Mouse (Mus musculus) MEL (cell line): Measurements from ENCODE around the gene Mob3b. TPM values are rescaled to one million over a fixed set of nuclear protein-coding genes. Genes with fewer than 3 reads are reported as not detected.
A peak's percentile ranks its signal among the peaks of the same experiment; 100 is the strongest.

Experiments
- DNase-seq: peaks from one replicate; pipeline ENCODE4 v3.0.0; 2011; ENCODE audit warnings: low read depth, low spot score
- H3K27ac ChIP-seq: 2 replicates; pipeline ENCODE4 v1.5.1; 2012; ENCODE audit warnings: low read depth, mild to moderate bottlenecking, control low read depth, low read length, moderate library complexity; ENCODE audit not compliant: control insufficient read depth
- H3K27me3 ChIP-seq, 2 experiments: fragments of 150-350 bp in 1 of 2; sonication (generic) in 1 of 2; 2 replicates each; pipeline ENCODE4 v1.6.1; 2012; ENCODE audit warnings: low read length in 2 of 2, mild to moderate bottlenecking in 2 of 2, improper control_type of control experiment in 1 of 2, moderate library complexity in 1 of 2; ENCODE audit not compliant: insufficient read depth in 2 of 2, control insufficient read depth in 1 of 2
- H3K36me3 ChIP-seq, 2 experiments: 2 replicates each; pipeline ENCODE4 v1.6.1; 2012 to 2014; ENCODE audit warnings: low read length in 2 of 2, improper control_type of control experiment in 1 of 2, inconsistent platforms in 1 of 2, mild to moderate bottlenecking in 1 of 2; ENCODE audit not compliant: insufficient read depth in 2 of 2, control insufficient read depth in 1 of 2
- H3K4me1 ChIP-seq, 2 experiments: fragments of 150-350 bp in 1 of 2; sonication (generic) in 1 of 2; 2 replicates each; pipeline ENCODE4 v1.6.1; 2012; ENCODE audit warnings: low read length in 2 of 2, improper control_type of control experiment in 1 of 2, mild to moderate bottlenecking in 1 of 2; ENCODE audit not compliant: insufficient read depth in 2 of 2, control insufficient read depth in 1 of 2
- H3K4me3 ChIP-seq, 2 experiments: fragments of 150-350 bp in 1 of 2; sonication (generic) in 1 of 2; 2 replicates each; pipeline ENCODE4 v1.5.1; 2012; ENCODE audit warnings: low read depth in 2 of 2, low read length in 2 of 2, mild to moderate bottlenecking in 2 of 2, moderate library complexity in 2 of 2, control low read depth in 1 of 2, improper control_type of control experiment in 1 of 2; ENCODE audit not compliant: control insufficient read depth in 1 of 2, insufficient read depth in 1 of 2
- H3K79me2 ChIP-seq: 2 replicates; pipeline ENCODE4 v1.6.1; 2012; ENCODE audit warnings: mild to moderate bottlenecking, low read length, moderate library complexity; ENCODE audit not compliant: control insufficient read depth, poor library complexity, insufficient read depth
- H3K9ac ChIP-seq: 2 replicates; pipeline ENCODE4 v1.6.1; 2012; ENCODE audit warnings: low read depth, mild to moderate bottlenecking, control low read depth, low read length, moderate library complexity; ENCODE audit not compliant: control insufficient read depth, poor library complexity, severe bottlenecking
- H3K9me3 ChIP-seq: fragments of 150-350 bp; sonication (generic); replicated peaks from 2 replicates; pipeline ENCODE4 v1.6.1; 2012; ENCODE audit warnings: mild to moderate bottlenecking, low read length, improper control_type of control experiment, moderate library complexity; ENCODE audit not compliant: insufficient read depth
- BHLHE40 ChIP-seq: IDR thresholded peaks from 2 replicates; pipeline ENCODE4 v1.6.1; 2012; ENCODE audit warnings: low read depth, mild to moderate bottlenecking, inconsistent platforms, low read length, improper control_type of control experiment, borderline replicate concordance
- CHD1 ChIP-seq: IDR thresholded peaks from 2 replicates; pipeline ENCODE4 v1.6.1; 2012; ENCODE audit warnings: low read depth, mild to moderate bottlenecking, inconsistent platforms, low read length, improper control_type of control experiment
- CHD2 ChIP-seq: IDR thresholded peaks from 2 replicates; pipeline ENCODE4 v1.6.1; 2011; ENCODE audit warnings: low read length, improper control_type of control experiment
- E2F4 ChIP-seq: IDR thresholded peaks from 2 replicates; pipeline ENCODE4 v1.6.1; 2011; ENCODE audit warnings: low read depth, low read length, improper control_type of control experiment, borderline replicate concordance
- ELF1 ChIP-seq: IDR thresholded peaks from 2 replicates; pipeline ENCODE4 v1.6.1; 2014; ENCODE audit warnings: low read depth, mild to moderate bottlenecking, inconsistent platforms, low read length, improper control_type of control experiment, moderate library complexity
- EP300 ChIP-seq, 2 experiments: IDR thresholded peaks; 2 replicates each; pipeline ENCODE4 v1.6.1; 2011; ENCODE audit warnings: improper control_type of control experiment in 2 of 2, low read length in 2 of 2, low read depth in 1 of 2, mild to moderate bottlenecking in 1 of 2
- ETS1 ChIP-seq: IDR thresholded peaks from 2 replicates; pipeline ENCODE4 v1.6.1; 2012; ENCODE audit warnings: low read depth, mild to moderate bottlenecking, inconsistent platforms, low read length, improper control_type of control experiment, moderate library complexity
- GABPA ChIP-seq: IDR thresholded peaks from 2 replicates; pipeline ENCODE4 v1.6.1; 2012; ENCODE audit warnings: low read depth, mild to moderate bottlenecking, inconsistent platforms, low read length, improper control_type of control experiment, moderate library complexity
- GATA1 ChIP-seq: IDR thresholded peaks from 2 replicates; pipeline ENCODE4 v1.6.1; 2011; ENCODE audit warnings: low read depth, low read length, improper control_type of control experiment
- HCFC1 ChIP-seq: IDR thresholded peaks from 2 replicates; pipeline ENCODE4 v1.6.1; 2012; ENCODE audit warnings: low read depth, mild to moderate bottlenecking, inconsistent platforms, low read length, improper control_type of control experiment, moderate library complexity
- JUND ChIP-seq: IDR thresholded peaks from 2 replicates; pipeline ENCODE4 v1.6.1; 2011; ENCODE audit warnings: low read depth, mild to moderate bottlenecking, improper control_type of control experiment, low read length
- KAT2A ChIP-seq: conservative IDR thresholded peaks from 2 replicates; pipeline ENCODE4 v1.6.1; 2012; ENCODE audit warnings: low read depth, low read length, improper control_type of control experiment, inconsistent platforms
- MAFK ChIP-seq: IDR thresholded peaks from 2 replicates; pipeline ENCODE4 v1.6.1; 2011; ENCODE audit warnings: low read depth, mild to moderate bottlenecking, low read length, improper control_type of control experiment, borderline replicate concordance
- MAX ChIP-seq: IDR thresholded peaks from 2 replicates; pipeline ENCODE4 v1.6.1; 2011; ENCODE audit warnings: low read length, improper control_type of control experiment
- MAZ ChIP-seq: IDR thresholded peaks from 2 replicates; pipeline ENCODE4 v1.6.1; 2012; ENCODE audit warnings: low read depth, mild to moderate bottlenecking, inconsistent platforms, low read length, improper control_type of control experiment
- MEF2A ChIP-seq: IDR thresholded peaks from 2 replicates; pipeline ENCODE4 v1.6.1; 2014; ENCODE audit warnings: low read depth, mild to moderate bottlenecking, inconsistent platforms, low read length, improper control_type of control experiment; ENCODE audit not compliant: poor library complexity, insufficient replicate concordance, severe bottlenecking; ENCODE audit errors: extremely low read depth
- MXI1 ChIP-seq: IDR thresholded peaks from 2 replicates; pipeline ENCODE4 v1.6.1; 2011; ENCODE audit warnings: mild to moderate bottlenecking, low read depth, low read length, improper control_type of control experiment
- MYB ChIP-seq: IDR thresholded peaks from 2 replicates; pipeline ENCODE4 v1.6.1; 2011; ENCODE audit warnings: mild to moderate bottlenecking, low read depth, low read length, improper control_type of control experiment
- MYC ChIP-seq: IDR thresholded peaks from 2 replicates; pipeline ENCODE4 v1.6.1; 2011; ENCODE audit warnings: low read depth, mild to moderate bottlenecking, low read length, improper control_type of control experiment, moderate library complexity
- NELFE ChIP-seq: IDR thresholded peaks from 2 replicates; pipeline ENCODE4 v1.6.1; 2011; ENCODE audit warnings: low read depth, low read length, improper control_type of control experiment
- NRF1 ChIP-seq: IDR thresholded peaks from 2 replicates; pipeline ENCODE4 v1.6.1; 2014; ENCODE audit warnings: low read depth, mild to moderate bottlenecking, inconsistent platforms, low read length, improper control_type of control experiment, moderate library complexity; ENCODE audit not compliant: poor library complexity, insufficient read depth, severe bottlenecking
- POLR2A ChIP-seq, 2 experiments: IDR thresholded peaks; 2 replicates each; pipeline ENCODE4 v1.6.1; 2011 to 2012; ENCODE audit warnings: low read length in 2 of 2, mild to moderate bottlenecking in 2 of 2, control low read depth in 1 of 2, improper control_type of control experiment in 1 of 2, low read depth in 1 of 2, moderate library complexity in 1 of 2; ENCODE audit not compliant: control insufficient read depth in 1 of 2, insufficient read depth in 1 of 2, poor library complexity in 1 of 2
- POLR2AphosphoS2 ChIP-seq: IDR thresholded peaks from 2 replicates; pipeline ENCODE4 v1.6.1; 2011; ENCODE audit warnings: low read length, improper control_type of control experiment
- POLR2AphosphoS5 ChIP-seq: IDR thresholded peaks from 2 replicates; pipeline ENCODE4 v1.6.1; 2012; ENCODE audit warnings: low read depth, borderline replicate concordance, mild to moderate bottlenecking, inconsistent platforms, low read length, moderate library complexity, mixed read lengths
- RAD21 ChIP-seq: IDR thresholded peaks from 2 replicates; pipeline ENCODE4 v1.6.1; 2011; ENCODE audit warnings: mild to moderate bottlenecking, low read depth, low read length, improper control_type of control experiment
- RCOR1 ChIP-seq: IDR thresholded peaks from 2 replicates; pipeline ENCODE4 v1.6.1; 2012; ENCODE audit warnings: low read depth, mild to moderate bottlenecking, inconsistent platforms, low read length, improper control_type of control experiment
- SIN3A ChIP-seq: IDR thresholded peaks from 2 replicates; pipeline ENCODE4 v1.6.1; 2012; ENCODE audit warnings: low read length, improper control_type of control experiment, inconsistent platforms
- SMC3 ChIP-seq: IDR thresholded peaks from 2 replicates; pipeline ENCODE4 v1.6.1; 2011; ENCODE audit warnings: low read depth, low read length, improper control_type of control experiment
- TAL1 ChIP-seq: IDR thresholded peaks from 2 replicates; pipeline ENCODE4 v1.6.1; 2012; ENCODE audit warnings: mild to moderate bottlenecking, inconsistent platforms, low read length, moderate library complexity, mixed read lengths
- TBP ChIP-seq: IDR thresholded peaks from 2 replicates; pipeline ENCODE4 v1.8.0; 2011; ENCODE audit warnings: low read depth, low read length, improper control_type of control experiment
- TCF12 ChIP-seq: IDR thresholded peaks from 2 replicates; pipeline ENCODE4 v1.6.1; 2014; ENCODE audit warnings: low read depth, mild to moderate bottlenecking, inconsistent platforms, low read length, improper control_type of control experiment, moderate library complexity
- UBTF ChIP-seq: IDR thresholded peaks from 2 replicates; pipeline ENCODE4 v1.6.1; 2012; ENCODE audit warnings: low read depth, mild to moderate bottlenecking, inconsistent platforms, low read length, improper control_type of control experiment, moderate library complexity, borderline replicate concordance; ENCODE audit not compliant: insufficient read depth
- USF1 ChIP-seq: IDR thresholded peaks from 2 replicates; pipeline ENCODE4 v1.6.1; 2014; ENCODE audit warnings: low read depth, mild to moderate bottlenecking, inconsistent platforms, low read length, improper control_type of control experiment, moderate library complexity
- USF2 ChIP-seq, 2 experiments: IDR thresholded peaks; 2 replicates each; pipeline ENCODE4 v1.6.1; 2011 to 2012; ENCODE audit warnings: improper control_type of control experiment in 2 of 2, low read length in 2 of 2, borderline replicate concordance in 1 of 2, inconsistent platforms in 1 of 2, low read depth in 1 of 2, mild to moderate bottlenecking in 1 of 2; ENCODE audit not compliant: insufficient read depth in 1 of 2
- ZC3H11A ChIP-seq: IDR thresholded peaks from 2 replicates; pipeline ENCODE4 v1.6.1; 2012; ENCODE audit warnings: low read depth, mild to moderate bottlenecking, inconsistent platforms, low read length, improper control_type of control experiment
- ZKSCAN1 ChIP-seq: IDR thresholded peaks from 2 replicates; pipeline ENCODE4 v1.6.1; 2012; ENCODE audit warnings: low read depth, mild to moderate bottlenecking, inconsistent platforms, low read length, improper control_type of control experiment, moderate library complexity
- ZMIZ1 ChIP-seq: IDR thresholded peaks from 2 replicates; pipeline ENCODE4 v1.6.1; 2012; ENCODE audit warnings: low read depth, mild to moderate bottlenecking, inconsistent platforms, low read length, improper control_type of control experiment, moderate library complexity
- ZNF384 ChIP-seq: IDR thresholded peaks from 2 replicates; pipeline ENCODE4 v1.6.1; 2012; ENCODE audit warnings: low read depth, mild to moderate bottlenecking, inconsistent platforms, low read length, improper control_type of control experiment
- polyA plus RNA-seq, 2 experiments: library from polyadenylated mRNA; stranded (reverse) in 1 of 2; unstranded in 1 of 2; fragments of >175 nt in 1 of 2; fragments of >200 nt in 1 of 2; gene quantifications; 2 replicates each; pipeline versions ENCODE4 v1.2.1 to v1.2.4; 2012; ENCODE audit warnings: low replicate concordance in 2 of 2, low read depth in 1 of 2; ENCODE audit not compliant: insufficient read length in 2 of 2, insufficient read depth in 1 of 2, missing spikeins in 1 of 2
- total RNA-seq: library from RNA; depleted of rRNA; stranded (reverse); fragments of 300-350 nt; gene quantifications from 2 replicates; pipeline ENCODE4 v1.2.3, GENCODE M21; 2012

The Mob3b gene
- total and polyA plus RNA-seq, 3 experiments = 3.8 to 4.2 TPM; not detected in 1

- Histone ChIP-seq H3K27me3 (no peaks in the 10 kb centered on the region), H3K9me3 (no peaks in the 10 kb centered on the region), H3K36me3 (peaks cover 4 to 13% of the 10 kb centered on the region in 2 experiments), H3K79me2 (no peaks in the 10 kb centered on the region), H3K9ac (no peak overlapping the region), H3K4me1 (peaks cover 2 to 6% of the 10 kb centered on the region in 2 experiments; a peak in 3 of 4 replicates), H3K4me3 (no peak overlapping the region), H3K27ac (peak overlapping the region; percentile 59)
- peak; percentile 71 for DNase-seq
- no peak for TF ChIP-seq POLR2AphosphoS5
- TF ChIP-seq ELF1 = no peak
- no peak for TF ChIP-seq MAZ
- no peak for TF ChIP-seq SMC3
- no peak for TF ChIP-seq USF2 (IDR thresholded peaks at IDR 0.05; ENCODE audit: borderline replicate concordance in 1 of 2, insufficient read depth in 1 of 2, low read depth in 1 of 2, low read length in 2 of 2)
- TF ChIP-seq NELFE = no peak
- no peak for TF ChIP-seq ZC3H11A
- TF ChIP-seq UBTF = no peak
- no peak for TF ChIP-seq ZMIZ1
- no peak for TF ChIP-seq NRF1
- TF ChIP-seq POLR2AphosphoS2 = no peak
- no peak for TF ChIP-seq MXI1
- TF ChIP-seq TBP = no peak
- TF ChIP-seq USF1 = no peak
- no peak for TF ChIP-seq RAD21
- no peak for TF ChIP-seq MEF2A
- TF ChIP-seq TAL1 = peak; percentile 30
- TF ChIP-seq TCF12 = peak; percentile 88
- TF ChIP-seq RCOR1 = peak; percentile 62; the same call in 1 of the 2 replicates
- no peak for TF ChIP-seq E2F4
- TF ChIP-seq ZKSCAN1 = no peak
- TF ChIP-seq GATA1 = peak; percentile 91
- TF ChIP-seq BHLHE40 = no peak
- TF ChIP-seq CHD1 = no peak
- TF ChIP-seq JUND = no peak
- no peak for TF ChIP-seq KAT2A
- peak; percentile 71 for TF ChIP-seq MYB
- TF ChIP-seq ZNF384 = no peak
- no peak for TF ChIP-seq GABPA
- TF ChIP-seq MAFK = no peak; the same call in 1 of the 2 replicates
- no peak for TF ChIP-seq HCFC1
- no peak for TF ChIP-seq MYC
- no peak; the same call in 1 of the 2 replicates for TF ChIP-seq SIN3A
- TF ChIP-seq CHD2 = no peak
- no peak for TF ChIP-seq POLR2A (IDR thresholded peaks at IDR 0.05; ENCODE audit: control insufficient read depth in 1 of 2, insufficient read depth in 1 of 2, low read depth in 1 of 2, low read length in 2 of 2, poor library complexity in 1 of 2)
- peak; percentile 89 to 92 for TF ChIP-seq EP300 (IDR thresholded peaks at IDR 0.05; ENCODE audit: low read depth in 1 of 2, low read length in 2 of 2)
- peak; percentile 78 for TF ChIP-seq ETS1
- no peak; the same call in 1 of the 2 replicates for TF ChIP-seq MAX
These were observed 44.4 kb upstream of the Mob3b start for GRCm38 (mm10) chr4:35201700-35202099.
